Mouse (Mus musculus) cerebellum, adult 11-12 months (tissue): ENCODE measurements around the gene Tmem104.

Experiments used
- DNase-seq: peaks from one replicate; pipeline ENCODE4 v3.0.0; 2022

The Tmem104 gene

GRCm38 (mm10) chr11:115202316-115202715 is 15.0 kb downstream of the Tmem104 start:
- peak; percentile 95 for DNase-seq

DNA sequence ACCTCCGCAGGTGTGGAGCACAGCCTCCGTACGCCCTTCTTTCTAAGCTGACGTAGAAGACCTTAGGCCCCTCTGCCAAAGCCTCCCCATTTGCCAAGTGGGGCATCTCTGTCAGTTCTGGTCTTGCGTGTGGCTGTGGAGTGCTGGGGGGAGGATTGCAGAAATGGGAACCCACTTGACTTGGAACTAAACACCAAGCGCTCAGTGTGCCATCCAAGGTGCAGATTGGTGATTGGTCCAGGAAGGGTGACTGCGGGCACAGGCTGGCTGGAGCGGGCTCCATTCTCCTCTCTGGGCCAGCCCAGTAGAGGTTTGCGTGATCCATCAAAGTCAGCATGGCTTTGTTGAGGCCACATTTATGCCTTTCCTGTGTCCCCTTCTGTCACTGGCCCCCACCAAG is 15.5 kb downstream of the Tmem104 start:
- no peak for DNase-seq

DNA sequence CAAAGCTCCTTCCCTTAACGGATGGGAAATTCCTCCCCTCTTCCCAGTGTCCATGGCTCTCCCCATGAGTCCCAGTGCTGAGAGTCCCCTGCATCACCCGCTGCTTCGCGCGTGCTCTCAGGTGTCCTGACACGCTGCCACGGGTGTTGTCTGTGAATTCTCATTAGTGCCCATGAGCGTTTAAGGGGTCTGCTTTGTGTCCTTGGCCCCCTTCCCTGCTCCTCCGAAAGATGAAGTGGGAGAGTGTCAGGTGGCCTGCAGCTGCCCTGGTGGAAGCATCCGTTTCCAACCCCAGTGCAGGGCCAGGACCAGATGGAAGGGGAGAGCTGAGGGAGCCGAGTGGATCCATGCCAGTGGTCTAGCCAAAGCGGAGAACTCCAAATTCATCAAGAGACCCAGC is 20.8 kb downstream of the Tmem104 start:
- peak; percentile 72 for DNase-seq

- DNase-seq, result peak; percentile 79
Measured at GRCm38 (mm10) chr11:115208776-115209732, 21.8 kb downstream of the Tmem104 start.

DNA sequence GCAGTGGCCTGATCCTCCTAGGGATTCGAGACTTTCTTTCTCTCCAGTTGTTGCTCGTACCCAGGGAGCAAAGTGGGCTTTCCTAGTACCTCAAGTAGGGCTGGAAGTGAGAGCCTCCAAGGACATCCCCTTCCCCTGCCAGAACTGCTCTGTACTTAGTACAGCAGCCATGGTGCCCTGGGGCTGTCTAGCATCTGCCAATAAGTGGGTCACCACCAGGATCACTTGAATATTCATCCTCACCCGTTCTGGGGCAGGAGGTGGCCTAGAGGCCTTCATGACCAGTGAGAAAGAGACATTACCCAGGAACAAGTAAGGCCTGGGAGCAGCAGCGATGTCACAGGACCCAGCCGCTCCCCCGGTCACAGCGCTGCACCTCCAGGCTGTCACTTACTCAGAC is 22.7 kb downstream of the Tmem104 start:
- no peak for DNase-seq

GRCm38 (mm10) chr11:115212116-115212515 is 24.8 kb downstream of the Tmem104 start:
- DNase-seq, result peak; percentile 88

DNA sequence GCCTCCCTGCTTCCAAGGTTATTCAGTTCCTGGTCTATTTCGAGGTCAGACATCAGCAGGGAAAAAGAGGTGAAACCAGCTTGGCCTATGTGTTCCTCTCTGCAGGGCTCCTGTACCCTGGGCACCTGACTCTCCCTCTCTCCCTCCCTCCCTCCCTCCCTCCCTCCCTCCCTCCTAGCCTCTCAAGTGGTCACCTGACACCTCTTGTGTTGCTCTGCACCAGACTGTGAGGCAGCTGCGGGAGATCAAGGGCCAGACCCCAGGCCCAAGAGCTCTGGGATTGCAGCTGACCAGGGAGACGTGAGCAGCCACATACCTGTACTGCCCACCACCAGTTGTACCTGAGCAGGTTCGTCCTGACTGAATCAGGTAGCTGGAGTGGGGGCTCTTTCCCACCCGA is 27.8 kb downstream of the Tmem104 start:
- no peak for DNase-seq

DNA sequence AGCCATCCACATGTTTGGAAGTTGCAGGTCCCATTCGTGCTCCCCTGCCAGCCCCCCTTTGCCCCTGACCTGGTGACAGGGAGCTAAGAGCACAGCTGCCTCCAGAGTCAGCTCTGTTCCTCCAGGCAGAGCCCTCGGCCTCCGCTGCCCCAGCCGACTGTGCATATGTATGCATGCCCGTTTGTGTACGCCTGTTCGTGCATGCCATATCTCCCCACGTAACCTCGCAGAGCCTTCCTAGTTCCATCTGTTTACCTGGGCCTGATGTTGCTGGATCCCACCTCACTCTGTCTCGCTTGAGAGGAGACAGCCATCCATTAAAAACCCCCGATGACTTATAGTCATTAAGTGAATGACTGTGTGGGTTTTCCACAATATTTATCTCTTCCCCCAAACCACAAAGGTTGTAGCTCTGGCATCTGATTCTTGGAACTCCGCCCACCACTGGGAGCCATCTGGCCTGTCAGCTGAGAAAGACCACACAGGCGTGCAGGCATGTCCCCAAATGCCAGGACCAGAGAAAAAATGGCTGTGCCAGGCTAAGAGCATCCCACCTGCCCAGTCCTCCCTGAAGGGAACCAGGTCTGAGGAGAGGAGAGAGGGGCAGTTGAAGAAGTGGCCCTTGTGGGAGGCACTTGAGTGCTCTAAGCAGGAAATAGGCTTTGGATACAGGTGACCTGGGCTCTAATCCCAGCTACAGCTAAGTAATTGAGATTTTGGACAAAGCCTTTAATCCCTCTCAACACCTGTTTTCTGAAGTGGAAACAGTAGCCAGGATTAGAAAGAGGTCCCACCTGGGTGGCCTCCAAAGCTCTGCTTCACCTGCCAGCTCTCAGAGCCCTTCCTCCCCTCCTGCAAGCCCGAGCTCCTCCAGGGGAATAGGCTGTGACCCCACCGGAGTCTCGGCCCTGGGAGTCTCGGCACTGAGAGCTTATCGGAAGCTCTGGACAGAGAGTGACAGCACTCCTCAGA is 30.4 kb downstream of the Tmem104 start:
- peak; percentile 95 for DNase-seq

- no peak for DNase-seq
Measured at GRCm38 (mm10) chr11:115219263-115219662, 32.0 kb downstream of the Tmem104 start.

DNA sequence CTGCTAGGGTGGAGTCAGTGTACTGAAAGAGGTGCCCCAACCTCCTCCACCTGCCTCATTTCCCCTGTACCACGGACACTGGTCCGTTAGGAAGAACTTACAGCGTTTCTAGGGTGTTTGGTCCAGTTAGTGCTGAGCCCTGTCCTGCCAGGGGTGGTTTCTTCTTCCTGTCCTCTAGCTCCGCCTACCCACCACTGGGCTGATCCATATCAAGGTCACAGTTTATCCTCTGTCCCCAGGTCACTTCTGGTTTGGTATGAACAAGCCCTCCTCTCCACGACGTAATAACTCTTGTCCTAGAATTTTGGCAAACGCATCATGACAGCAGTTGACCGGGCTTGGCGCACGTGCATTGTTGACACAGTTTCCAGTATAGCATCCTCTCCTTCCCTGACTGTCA is 32.4 kb downstream of the Tmem104 start:
- no peak for DNase-seq

GRCm38 (mm10) chr11:115222077-115222476 is 34.8 kb downstream of the Tmem104 start:
- no peak for DNase-seq

DNA sequence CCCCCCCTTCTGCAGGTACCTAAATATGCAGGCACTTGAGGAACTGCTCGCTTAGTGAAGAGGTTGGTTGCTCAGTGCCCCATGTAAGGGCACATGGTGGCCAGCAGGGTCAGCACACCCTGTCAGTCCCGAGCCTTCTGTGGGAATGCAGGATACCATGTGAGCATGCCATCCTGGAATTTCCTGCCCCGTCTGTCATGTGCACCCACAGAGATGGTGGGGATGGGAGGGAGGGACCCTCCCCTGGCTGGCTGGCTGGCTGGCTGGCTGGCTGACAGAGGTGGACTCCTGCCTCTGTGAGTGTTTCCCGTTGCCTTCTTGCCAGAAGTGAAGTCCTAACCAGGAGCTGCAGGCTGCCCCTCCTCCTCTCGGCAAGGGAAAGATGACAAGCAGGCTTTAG is 35.3 kb downstream of the Tmem104 start:
- DNase-seq, result no peak

- no peak for DNase-seq
Measured at GRCm38 (mm10) chr11:115223451-115223850, 36.2 kb downstream of the Tmem104 start.

DNA sequence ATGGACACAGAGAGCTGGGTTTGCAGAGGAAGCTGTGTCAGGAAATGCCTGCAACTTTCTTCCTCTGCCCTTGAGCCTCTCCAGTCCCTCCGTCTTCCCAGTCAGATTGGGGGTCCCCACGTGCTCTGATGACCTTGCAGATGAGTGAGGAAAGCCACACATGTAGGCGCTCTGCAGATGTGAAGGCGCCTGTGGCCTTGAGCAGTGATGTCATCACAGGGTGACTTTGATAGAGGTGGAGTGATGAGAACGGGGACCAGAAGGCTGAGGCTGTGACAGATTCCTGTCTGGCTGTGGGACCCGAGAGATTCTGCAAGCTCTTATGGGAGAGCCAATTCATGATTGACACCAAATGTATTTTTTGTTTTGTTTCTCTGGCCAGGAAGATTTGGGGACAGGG is 36.6 kb downstream of the Tmem104 start:
- DNase-seq, result no peak

DNA sequence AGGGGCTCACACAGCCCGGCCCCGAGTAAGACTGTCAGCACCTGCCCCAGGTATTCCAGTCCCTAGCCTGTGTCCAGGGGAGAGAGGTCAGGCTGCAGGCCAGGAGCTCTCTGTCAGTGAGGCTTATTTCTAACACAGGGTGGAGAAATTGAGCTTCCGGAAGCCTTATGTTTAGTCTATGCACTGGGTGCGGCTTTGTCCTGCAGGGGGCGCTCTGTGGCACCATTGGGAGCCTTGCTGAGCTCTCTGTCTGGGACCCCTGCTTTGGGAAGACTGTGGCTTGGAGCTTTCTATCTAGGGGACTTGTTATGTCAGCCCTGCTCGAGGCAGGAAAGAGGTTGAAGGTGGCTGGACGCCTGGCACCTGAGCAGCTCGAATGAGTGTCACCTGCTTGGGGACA is 37.6 kb downstream of the Tmem104 start:
- no peak for DNase-seq

DNA sequence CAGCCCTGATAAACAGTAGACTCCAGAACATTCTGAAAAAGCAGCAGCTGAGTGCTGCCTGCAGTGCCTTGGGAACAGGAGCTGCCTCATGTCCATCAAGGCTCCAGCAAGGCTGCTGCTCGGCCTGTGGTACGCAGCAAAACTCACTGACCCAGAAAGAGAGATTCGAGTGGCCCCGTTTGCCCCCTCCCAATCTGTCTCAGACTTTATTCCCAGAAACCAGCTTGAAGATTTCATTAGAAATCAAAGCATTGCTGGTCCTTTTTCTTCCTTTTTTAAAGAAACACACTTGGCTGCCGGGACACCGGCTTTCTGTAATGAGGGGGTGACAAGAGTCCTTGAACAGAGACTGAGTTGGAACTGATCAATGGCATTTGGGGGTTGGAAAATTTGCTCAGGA is 38.0 kb downstream of the Tmem104 start:
- no peak for DNase-seq

DNA sequence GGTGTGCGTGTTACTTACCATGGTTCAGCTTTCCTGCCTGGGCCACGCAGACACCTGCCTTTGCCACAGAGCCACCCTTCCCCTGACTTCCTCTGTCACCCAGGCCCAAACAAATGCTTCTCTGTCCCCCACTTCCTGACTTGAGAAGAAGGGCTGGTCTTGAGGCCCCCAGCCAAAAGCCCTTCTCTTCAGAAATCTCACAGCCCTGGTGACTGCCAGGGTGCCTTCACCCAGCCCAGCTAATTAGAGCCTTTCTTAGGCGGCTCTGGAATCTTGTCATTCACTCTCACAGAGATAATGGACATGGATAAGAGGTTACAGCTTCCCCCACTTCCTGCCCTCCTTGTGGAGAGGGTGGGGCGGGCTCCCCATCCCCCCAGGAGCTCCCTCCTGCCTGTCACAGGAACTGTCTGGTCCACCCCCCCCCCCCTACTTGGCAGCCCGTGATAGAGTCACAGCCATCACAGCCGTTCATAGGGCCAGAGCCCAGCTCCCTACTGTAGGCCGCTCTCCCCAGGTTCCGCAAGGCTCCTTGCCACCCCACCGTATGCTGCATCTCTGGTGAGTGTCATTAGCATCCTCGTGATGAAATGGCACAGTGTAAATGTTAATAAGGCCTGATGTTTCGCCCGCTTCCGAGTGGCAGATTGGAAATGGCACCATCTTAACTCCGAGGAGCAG is 39.7 kb downstream of the Tmem104 start:
- no peak for DNase-seq

DNA sequence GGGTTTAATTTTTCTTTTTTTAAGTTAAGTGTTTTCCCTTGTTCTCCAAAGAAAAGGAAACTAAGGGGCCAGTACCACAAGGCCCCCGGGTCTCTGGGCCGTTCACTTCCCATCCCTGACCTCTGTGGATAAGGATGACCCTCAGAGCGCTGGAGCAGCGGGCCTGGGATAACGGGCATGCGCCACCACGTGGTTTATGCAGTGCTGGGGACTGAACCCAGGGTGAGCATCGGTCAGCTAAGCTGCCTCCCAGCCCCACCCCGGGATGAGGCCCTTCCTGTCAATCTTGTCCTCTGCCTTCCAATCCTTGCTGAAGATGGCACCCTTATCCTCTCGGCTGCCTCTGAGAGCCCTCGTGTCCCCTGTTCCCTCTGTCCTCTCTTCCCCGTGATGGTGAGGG is 40.4 kb downstream of the Tmem104 start:
- no peak for DNase-seq

- no peak for DNase-seq
Measured at GRCm38 (mm10) chr11:115228430-115228829, 41.1 kb downstream of the Tmem104 start.

- DNase-seq, result no peak
Measured at GRCm38 (mm10) chr11:115229021-115229930, 42.0 kb downstream of the Tmem104 start.

DNA sequence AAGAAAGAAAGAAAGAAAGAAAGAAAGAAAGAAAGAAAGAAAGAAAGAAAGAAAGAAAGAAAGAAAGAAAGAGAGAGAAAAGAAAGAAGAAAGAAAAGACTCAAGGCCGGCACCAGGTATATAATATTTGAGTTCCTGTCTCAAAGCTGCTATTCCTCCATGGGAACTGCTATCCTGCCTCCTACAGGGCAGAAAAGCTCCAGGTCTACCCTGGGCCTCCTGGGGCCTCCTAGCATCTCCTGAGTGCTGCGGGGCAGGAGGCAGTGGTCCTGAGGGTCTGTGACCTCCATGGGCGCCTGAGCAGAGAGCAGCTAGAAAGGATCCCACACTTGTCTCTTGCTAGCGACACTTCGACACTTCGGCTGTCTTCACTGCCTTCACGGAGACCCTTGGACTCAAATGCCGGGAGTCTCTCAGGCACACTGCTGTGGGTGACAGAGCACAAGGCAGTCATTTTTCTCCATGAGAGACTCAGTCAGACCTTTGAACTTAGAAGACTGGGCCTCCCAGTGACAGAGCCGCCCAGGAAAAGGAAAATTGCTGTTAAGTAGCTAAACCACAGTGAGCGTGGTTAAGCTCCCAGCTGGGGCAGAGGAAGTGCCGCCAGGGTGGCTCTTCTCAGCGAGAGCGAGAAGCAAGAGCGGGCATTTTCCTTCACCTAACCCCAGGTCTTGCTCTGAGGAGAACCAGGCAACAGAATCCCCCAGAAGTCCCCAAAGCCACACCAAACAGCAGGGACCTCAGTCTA is 44.1 kb downstream of the Tmem104 start:
- no peak for DNase-seq
